Mouse (Mus musculus): ENCODE data around the gene Tmem92.

- TF ChIP-seq POLR2A (IDR thresholded peaks at IDR 0.05; ENCODE audit: extremely low read depth, insufficient read depth, low read length) (no peak), CTCF (IDR thresholded peaks at IDR 0.05; ENCODE audit: low read depth, low read length) (no peak)
These were observed 46.8 kb downstream of the Tmem92 start for GRCm38 (mm10) chr11:94735746-94736145.

All from liver, adult 2 months (tissue).